Mouse (Mus musculus): Measurements from ENCODE around the gene Tmem259. TPM values are rescaled to one million over a fixed set of nuclear protein-coding genes. Genes with fewer than 3 reads are reported as not detected.
A peak's percentile ranks its signal among the peaks of the same experiment; 100 is the strongest.

The Tmem259 gene
- polyA plus RNA-seq, 1 experiment from 2014 or later: 21.1 TPM

DNA sequence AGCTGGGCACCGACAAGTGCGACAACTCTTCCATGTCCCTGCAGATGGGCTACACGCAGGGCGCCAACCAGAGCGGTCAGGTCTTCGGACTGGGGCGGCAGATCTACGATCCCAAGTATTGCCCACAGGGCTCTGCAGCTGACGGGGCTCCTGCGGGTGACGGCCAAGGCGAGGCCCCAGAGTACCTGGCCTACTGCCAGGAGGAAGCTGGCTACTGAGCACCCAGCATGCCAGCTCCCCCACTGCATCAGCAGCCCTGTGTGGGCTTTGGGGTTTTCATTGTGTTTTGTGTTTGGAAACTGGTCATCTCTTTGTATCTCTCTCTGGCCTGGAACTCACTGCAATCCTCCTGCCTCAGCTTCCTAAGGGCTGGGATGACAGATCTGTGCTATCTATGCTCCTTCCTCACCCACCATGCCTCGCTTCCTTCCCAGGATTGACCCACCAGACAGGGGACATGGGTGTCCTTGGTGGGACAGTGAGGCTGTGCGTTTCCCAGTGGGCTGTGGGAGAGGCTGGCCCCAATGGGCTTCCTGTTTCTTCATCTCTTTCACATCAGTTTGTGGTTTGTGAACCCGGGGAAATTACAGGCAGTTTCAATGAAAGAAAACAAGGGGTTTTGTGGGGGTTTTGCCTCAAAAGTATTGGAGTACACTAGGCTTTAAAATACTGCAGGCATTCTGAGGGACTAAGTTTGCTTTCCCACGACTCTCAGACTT lies 10.4 kb upstream of the Tmem259 start:
- peaks cover 8% of the 10 kb centered on the region for H3K4me1 ChIP-seq (ENCODE audit: control insufficient read depth, insufficient read depth, low read length)
- WGBS: 78% methylated on average over 16 of the region's 16 CpGs
- H3K27me3 ChIP-seq (ENCODE audit: control insufficient read depth, insufficient read depth, low read length): peaks cover 7% of the 10 kb centered on the region
- no peak overlapping the region for H3K4me3 ChIP-seq (ENCODE audit: low read depth, low read length)
- H3K9me3 ChIP-seq (ENCODE audit: control insufficient read depth, low read length): 0 out of 2 replicates have a peak, but pooled peaks cover 3% of the 10 kb centered on the region
- no peak overlapping the region for H3K4me2 ChIP-seq (ENCODE audit: low read depth, low read length)
- H3K36me3 ChIP-seq (ENCODE audit: control insufficient read depth, insufficient read depth, low read length): no peaks in the 10 kb centered on the region
- no peak overlapping the region for H3K9ac ChIP-seq (replicated peaks; ENCODE audit: low read depth, low read length)
- no peak overlapping the region for H3K27ac ChIP-seq (ENCODE audit: low read depth, low read length)
- ATAC-seq (ENCODE audit: low read depth): no peak

DNA sequence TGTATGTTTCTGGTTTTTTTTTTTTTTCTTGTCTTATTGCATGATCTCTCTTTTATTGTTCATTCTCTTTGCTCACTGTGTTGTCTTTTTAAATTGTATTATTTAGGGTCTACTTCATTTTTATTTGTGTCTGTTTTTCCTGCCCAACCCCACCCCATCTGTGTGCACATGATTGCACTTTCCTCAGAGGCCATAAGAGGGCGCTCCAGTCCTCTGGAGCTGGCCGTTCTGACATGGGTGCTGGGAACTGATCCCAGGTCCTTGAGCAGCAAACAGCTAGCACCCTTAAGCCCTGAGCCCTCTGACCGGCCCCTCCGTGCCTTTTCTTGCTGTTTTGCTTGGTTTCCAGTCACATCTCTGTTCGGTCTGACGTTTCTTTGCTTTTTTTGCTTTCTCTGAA lies 7.4 kb upstream of the Tmem259 start:
- no peak overlapping the region for H3K4me3 ChIP-seq (ENCODE audit: low read depth, low read length)
- no peaks in the 10 kb centered on the region for H3K36me3 ChIP-seq (ENCODE audit: control insufficient read depth, insufficient read depth, low read length)
- H3K27me3 ChIP-seq (ENCODE audit: control insufficient read depth, insufficient read depth, low read length): peaks cover 25% of the 10 kb centered on the region
- H3K4me2 ChIP-seq (ENCODE audit: low read depth, low read length): no peak overlapping the region
- 0 out of 2 replicates have a peak, but pooled peaks cover 3% of the 10 kb centered on the region for H3K4me1 ChIP-seq (ENCODE audit: control insufficient read depth, insufficient read depth, low read length)
- no peak for ATAC-seq (ENCODE audit: low read depth)
- H3K9ac ChIP-seq (replicated peaks; ENCODE audit: low read depth, low read length): no peak overlapping the region
- 87% methylated on average over 6 of the region's 6 CpGs for WGBS
- H3K27ac ChIP-seq (ENCODE audit: low read depth, low read length): no peak overlapping the region
- H3K9me3 ChIP-seq (ENCODE audit: control insufficient read depth, low read length): 0 out of 2 replicates have a peak, but pooled peaks cover 3% of the 10 kb centered on the region

DNA sequence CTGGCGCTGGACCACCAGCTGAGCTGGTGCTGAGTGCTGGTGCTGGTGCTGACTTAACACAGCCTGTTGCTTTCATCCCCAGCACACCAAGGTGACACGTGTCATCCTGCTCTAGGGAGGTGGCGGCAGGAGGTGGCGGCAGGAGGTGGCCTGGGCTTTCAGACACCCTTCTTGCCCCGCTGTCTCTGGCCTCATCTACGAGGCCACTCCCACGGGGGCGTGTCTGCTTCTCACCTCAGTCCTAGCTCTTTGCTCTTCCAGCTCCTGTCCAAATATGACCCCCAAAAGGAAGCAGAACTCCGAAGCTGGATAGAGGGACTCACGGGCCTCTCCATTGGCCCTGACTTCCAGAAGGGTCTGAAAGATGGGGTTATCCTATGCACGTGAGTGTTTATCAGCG lies 7.0 kb upstream of the Tmem259 start:
- Histone ChIP-seq H3K4me3 (ENCODE audit: low read depth, low read length) (no peak overlapping the region), H3K27ac (ENCODE audit: low read depth, low read length) (no peak overlapping the region), H3K4me2 (ENCODE audit: low read depth, low read length) (no peak overlapping the region), H3K27me3 (ENCODE audit: control insufficient read depth, insufficient read depth, low read length) (peaks cover 25% of the 10 kb centered on the region), H3K9ac (replicated peaks; ENCODE audit: low read depth, low read length) (no peak overlapping the region), H3K36me3 (ENCODE audit: control insufficient read depth, insufficient read depth, low read length) (no peaks in the 10 kb centered on the region), H3K4me1 (ENCODE audit: control insufficient read depth, insufficient read depth, low read length) (peaks cover 7% of the 10 kb centered on the region), H3K9me3 (ENCODE audit: control insufficient read depth, low read length) (0 out of 2 replicates have a peak, but pooled peaks cover 3% of the 10 kb centered on the region)
- no peak for ATAC-seq (ENCODE audit: low read depth)
- WGBS: 51% methylated on average over 12 of the region's 12 CpGs

DNA sequence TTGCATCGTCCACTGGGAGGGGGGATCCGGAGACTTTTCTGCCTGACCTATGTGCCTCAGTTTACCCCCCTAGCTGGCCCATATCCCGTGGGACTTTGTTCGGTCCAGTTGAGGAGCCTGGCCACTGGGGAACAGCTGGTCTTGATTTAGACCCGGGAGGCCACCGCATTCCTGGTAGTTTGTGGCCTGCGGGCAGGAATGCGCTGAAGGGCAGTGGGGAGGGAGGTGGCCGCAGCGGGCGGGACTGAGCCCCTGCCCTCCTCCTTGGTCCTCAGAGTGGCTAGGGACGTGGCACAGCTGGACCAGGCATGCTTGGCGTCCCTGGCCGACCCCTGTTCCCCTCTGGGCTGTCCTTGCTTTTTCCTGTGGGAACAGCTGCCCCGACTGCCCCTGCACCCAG lies 5.7 kb upstream of the Tmem259 start:
- H3K4me3 ChIP-seq (ENCODE audit: low read depth, low read length): peak overlapping the region; percentile 38; the same call in 1 of the 2 replicates
- H3K9me3 ChIP-seq (ENCODE audit: control insufficient read depth, low read length): 0 out of 2 replicates have a peak, but pooled peaks cover 3% of the 10 kb centered on the region
- H3K4me1 ChIP-seq (ENCODE audit: control insufficient read depth, insufficient read depth, low read length): peaks cover 9% of the 10 kb centered on the region
- peaks cover 25% of the 10 kb centered on the region for H3K27me3 ChIP-seq (ENCODE audit: control insufficient read depth, insufficient read depth, low read length)
- H3K4me2 ChIP-seq (ENCODE audit: low read depth, low read length): peak overlapping the region; percentile 45; the same call in 1 of the 2 replicates
- no peak overlapping the region for H3K27ac ChIP-seq (ENCODE audit: low read depth, low read length)
- H3K36me3 ChIP-seq (ENCODE audit: control insufficient read depth, insufficient read depth, low read length): no peaks in the 10 kb centered on the region
- ATAC-seq (ENCODE audit: low read depth): no peak
- H3K9ac ChIP-seq (replicated peaks; ENCODE audit: low read depth, low read length): no peak overlapping the region
- 21% methylated on average over 15 of the region's 15 CpGs for WGBS

DNA sequence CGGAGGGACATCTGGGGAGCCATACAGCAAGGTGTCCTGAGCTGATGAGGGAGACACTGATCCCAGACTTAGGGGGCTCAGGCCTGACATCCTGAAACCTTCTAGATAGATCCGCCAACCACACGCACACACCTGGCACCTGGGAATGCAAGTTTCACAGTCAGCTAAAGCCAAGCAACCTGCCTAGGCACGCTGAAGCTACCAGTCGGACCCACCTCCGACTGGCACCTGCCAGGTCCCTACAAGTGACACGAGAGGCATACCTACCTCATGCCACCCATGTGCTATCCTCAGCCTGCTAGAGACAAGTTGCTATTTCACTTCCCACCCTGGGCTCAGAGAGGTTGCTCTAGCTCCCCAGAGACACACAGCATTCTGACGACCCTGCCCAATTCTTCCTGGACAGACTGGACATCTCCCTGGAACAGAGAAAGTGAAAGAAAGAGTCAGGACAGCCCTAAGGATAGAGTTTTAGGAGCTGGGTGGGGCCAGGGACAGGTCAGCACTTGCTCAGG lies 5.2 kb upstream of the Tmem259 start:
- Histone ChIP-seq H3K9ac (replicated peaks; ENCODE audit: low read depth, low read length) (no peak overlapping the region), H3K4me2 (ENCODE audit: low read depth, low read length) (peak overlapping the region; percentile 45)
- WGBS: 31% methylated on average over 8 of the region's 8 CpGs

DNA sequence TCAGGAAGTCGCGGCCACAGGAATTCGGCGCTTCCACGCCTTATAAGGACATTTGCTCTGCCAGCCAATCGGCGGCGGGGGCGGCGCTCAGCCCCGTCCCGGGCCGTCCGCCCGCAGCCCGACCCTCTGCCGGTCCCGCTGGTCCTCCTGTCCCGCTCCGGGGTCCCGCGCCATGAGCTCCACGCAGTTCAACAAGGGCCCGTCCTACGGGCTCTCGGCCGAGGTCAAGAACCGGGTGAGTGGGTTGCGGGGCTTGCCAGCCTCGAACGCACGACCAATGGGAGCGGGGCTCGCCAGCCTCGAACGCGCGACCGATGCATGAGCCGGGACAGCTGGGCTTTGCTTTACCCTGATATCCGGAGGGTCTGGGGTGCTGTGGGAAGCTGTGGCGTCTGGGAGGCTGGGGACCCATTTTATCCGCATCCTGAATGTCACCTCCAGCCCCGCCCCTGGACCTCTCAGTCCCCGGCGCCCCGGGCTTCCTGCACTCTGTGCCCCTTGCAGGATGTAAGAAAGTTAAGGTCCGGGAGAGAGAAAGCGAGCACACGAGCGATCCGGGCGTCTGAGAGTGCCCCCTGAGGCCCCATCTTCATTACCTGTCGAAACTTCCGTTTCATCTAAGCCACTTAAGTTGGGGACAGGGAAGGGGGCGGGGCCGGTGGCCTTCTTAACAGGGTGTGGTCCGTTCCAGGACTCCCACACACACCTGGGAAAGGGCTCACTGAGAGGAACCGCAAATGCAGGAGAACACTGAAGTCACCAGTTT lies 4.6 kb upstream of the Tmem259 start, which contains the start of gene Cnn2:
Gene Cnn2, plus strand, starts transcription at position 79 of the 766 bp plus-strand sequence.
- Histone ChIP-seq H3K27ac (ENCODE audit: low read depth, low read length) (no peak within 1 kb of the TSS), H3K27me3 (ENCODE audit: control insufficient read depth, insufficient read depth, low read length) (peaks cover 25% of the 10 kb centered on the region)
- 1% methylated on average over 58 of the region's 59 CpGs for WGBS

More for the DNA sequence above, 5.2 kb upstream of the Tmem259 start:
- H3K27me3 ChIP-seq (ENCODE audit: control insufficient read depth, insufficient read depth, low read length): peaks cover 25% of the 10 kb centered on the region
- H3K4me1 ChIP-seq (ENCODE audit: control insufficient read depth, insufficient read depth, low read length): peaks cover 9% of the 10 kb centered on the region
- ATAC-seq (ENCODE audit: low read depth): no peak
- H3K36me3 ChIP-seq (ENCODE audit: control insufficient read depth, insufficient read depth, low read length): no peaks in the 10 kb centered on the region
- H3K9me3 ChIP-seq (ENCODE audit: control insufficient read depth, low read length): 0 out of 2 replicates have a peak, but pooled peaks cover 3% of the 10 kb centered on the region
- no peak overlapping the region for H3K27ac ChIP-seq (ENCODE audit: low read depth, low read length)
- H3K4me3 ChIP-seq (ENCODE audit: low read depth, low read length): peak overlapping the region; percentile 38

DNA sequence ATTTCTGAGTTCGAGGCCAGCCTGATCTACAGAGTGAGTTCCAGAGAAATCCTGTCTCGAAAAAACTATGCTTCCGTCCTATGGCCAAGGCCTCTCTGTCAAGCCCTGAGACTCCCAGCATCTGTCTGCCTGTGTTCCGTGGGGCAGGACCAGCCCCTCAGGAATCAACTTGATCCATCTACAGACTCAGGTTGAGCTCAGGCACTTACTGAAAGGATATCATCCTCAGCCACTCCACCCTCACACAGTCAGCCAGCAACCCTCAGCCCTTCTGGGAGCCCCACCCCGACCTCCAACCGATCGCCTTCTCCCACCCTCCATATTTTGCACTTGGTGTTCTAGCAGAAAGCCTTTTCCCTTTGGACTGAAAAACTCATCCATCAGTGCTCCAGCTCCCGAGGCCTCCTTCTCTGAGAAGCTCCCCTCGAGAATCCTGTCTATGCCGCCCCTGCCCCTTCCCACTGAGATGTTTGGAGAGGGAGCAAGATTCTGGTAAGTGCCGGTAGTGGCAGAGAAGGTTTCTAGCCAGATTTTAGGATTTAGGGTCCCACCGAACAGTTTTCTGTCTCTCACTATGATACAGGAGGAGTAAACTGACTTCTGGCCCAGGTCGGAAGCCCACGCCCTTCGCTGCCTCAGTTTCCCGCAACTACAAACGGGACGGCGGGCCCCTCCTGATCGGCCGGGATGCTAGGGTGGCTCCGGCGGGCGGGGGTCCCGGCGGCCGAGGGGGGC lies 3.8 kb upstream of the Tmem259 start:
- no peak overlapping the region for H3K27ac ChIP-seq (ENCODE audit: low read depth, low read length)
- H3K4me2 ChIP-seq (ENCODE audit: low read depth, low read length): peak overlapping the region; percentile 45
- H3K9me3 ChIP-seq (ENCODE audit: control insufficient read depth, low read length): 0 out of 2 replicates have a peak, but pooled peaks cover 3% of the 10 kb centered on the region
- H3K27me3 ChIP-seq (ENCODE audit: control insufficient read depth, insufficient read depth, low read length): peaks cover 25% of the 10 kb centered on the region
- H3K36me3 ChIP-seq (ENCODE audit: control insufficient read depth, insufficient read depth, low read length): no peaks in the 10 kb centered on the region
- H3K9ac ChIP-seq (replicated peaks; ENCODE audit: low read depth, low read length): peak overlapping the region; percentile 48
- ATAC-seq (ENCODE audit: low read depth): no peak
- WGBS: 12% methylated on average over 27 of the region's 27 CpGs
- peak overlapping the region; percentile 38 for H3K4me3 ChIP-seq (ENCODE audit: low read depth, low read length)
- peaks cover 16% of the 10 kb centered on the region for H3K4me1 ChIP-seq (ENCODE audit: control insufficient read depth, insufficient read depth, low read length)

More for the DNA sequence above, 4.6 kb upstream of the Tmem259 start, which contains the start of gene Cnn2:
- Histone ChIP-seq H3K9me3 (ENCODE audit: control insufficient read depth, low read length) (0 out of 2 replicates have a peak, but pooled peaks cover 3% of the 10 kb centered on the region), H3K4me3 (ENCODE audit: low read depth, low read length) (peak within 1 kb of the TSS; percentile 38), H3K4me1 (ENCODE audit: control insufficient read depth, insufficient read depth, low read length) (peaks cover 9% of the 10 kb centered on the region), H3K9ac (replicated peaks; ENCODE audit: low read depth, low read length) (peak within 1 kb of the TSS; percentile 48), H3K4me2 (ENCODE audit: low read depth, low read length) (peak within 1 kb of the TSS; percentile 45), H3K36me3 (ENCODE audit: control insufficient read depth, insufficient read depth, low read length) (no peaks in the 10 kb centered on the region)
- no peak for ATAC-seq (ENCODE audit: low read depth)

DNA sequence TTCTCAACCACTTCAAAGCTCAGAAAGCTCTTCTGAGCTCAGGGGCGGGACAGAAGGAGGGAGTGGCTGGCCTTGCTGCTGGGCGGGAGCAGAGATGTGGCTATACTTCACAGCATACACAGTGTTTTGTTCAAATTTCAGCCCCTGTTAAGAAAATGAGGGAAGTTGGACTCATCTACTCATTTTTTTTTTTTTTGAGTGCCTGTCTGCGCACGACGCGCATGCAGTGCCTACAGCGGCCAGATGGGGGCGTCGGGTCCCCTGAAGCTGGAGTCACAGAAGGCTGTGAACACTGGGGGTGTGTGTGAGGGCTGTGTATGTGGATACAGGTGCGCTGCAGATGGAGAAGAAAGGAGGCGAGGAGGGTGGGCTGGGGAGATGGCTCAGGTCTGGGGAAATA lies 2.8 kb upstream of the Tmem259 start:
- Histone ChIP-seq H3K4me3 (ENCODE audit: low read depth, low read length) (no peak overlapping the region), H3K4me1 (ENCODE audit: control insufficient read depth, insufficient read depth, low read length) (peaks cover 23% of the 10 kb centered on the region), H3K27me3 (ENCODE audit: control insufficient read depth, insufficient read depth, low read length) (peaks cover 25% of the 10 kb centered on the region), H3K9me3 (ENCODE audit: control insufficient read depth, low read length) (0 out of 2 replicates have a peak, but pooled peaks cover 3% of the 10 kb centered on the region), H3K9ac (replicated peaks; ENCODE audit: low read depth, low read length) (no peak overlapping the region; the same call in 1 of the 2 replicates), H3K4me2 (ENCODE audit: low read depth, low read length) (peak overlapping the region; percentile 3; the same call in 1 of the 2 replicates), H3K36me3 (ENCODE audit: control insufficient read depth, insufficient read depth, low read length) (no peaks in the 10 kb centered on the region), H3K27ac (ENCODE audit: low read depth, low read length) (no peak overlapping the region)
- ATAC-seq (ENCODE audit: low read depth): no peak
- WGBS: 5% methylated on average over 11 of the region's 11 CpGs

Measured in neural tube, embryonic 14.5 days (tissue).